Mouse (Mus musculus) frontal cortex, postnatal 25 days (tissue): ENCODE results near the gene Cdk1.

Experiments used
- DNase-seq, 2 experiments: peaks; one replicate each; pipeline ENCODE4 v3.0.0; 2022; ENCODE audit warnings: low spot score in 2 of 2

Gene Cdk1

GRCm38 (mm10) chr10:69348206-69348605 is 4.5 kb downstream of the Cdk1 start:
- DNase-seq: no peak

- no peak for DNase-seq
These were observed 10.4 kb downstream of the Cdk1 start for GRCm38 (mm10) chr10:69342328-69342727.

- DNase-seq: no peak
These were observed 11.0 kb downstream of the Cdk1 start for GRCm38 (mm10) chr10:69341570-69342227.

- DNase-seq: no peak
These were observed 12.7 kb downstream of the Cdk1 start for GRCm38 (mm10) chr10:69340001-69340400.

- no peak for DNase-seq
These were observed 16.5 kb downstream of the Cdk1 start for GRCm38 (mm10) chr10:69336219-69336618.

GRCm38 (mm10) chr10:69335611-69336010 is 17.1 kb downstream of the Cdk1 start:
- no peak for DNase-seq

- DNase-seq: no peak
These were observed 17.6 kb downstream of the Cdk1 start for GRCm38 (mm10) chr10:69335195-69335536.

GRCm38 (mm10) chr10:69334271-69335194 is 18.2 kb downstream of the Cdk1 start:
- no peak for DNase-seq

- no peak for DNase-seq
These were observed 19.5 kb downstream of the Cdk1 start for GRCm38 (mm10) chr10:69333212-69333611.

- DNase-seq: no peak
These were observed 21.5 kb downstream of the Cdk1 start for GRCm38 (mm10) chr10:69331231-69331630.

GRCm38 (mm10) chr10:69328656-69329046 is 24.1 kb downstream of the Cdk1 start:
- no peak for DNase-seq

- no peak for DNase-seq
These were observed 24.6 kb downstream of the Cdk1 start for GRCm38 (mm10) chr10:69328029-69328655.

- no peak for DNase-seq
These were observed 25.4 kb downstream of the Cdk1 start for GRCm38 (mm10) chr10:69327362-69327761.

- DNase-seq: no peak
These were observed 26.3 kb downstream of the Cdk1 start for GRCm38 (mm10) chr10:69326433-69326832.

- no peak for DNase-seq
These were observed 27.9 kb downstream of the Cdk1 start for GRCm38 (mm10) chr10:69324816-69325215.

- DNase-seq: no peak
These were observed 28.8 kb downstream of the Cdk1 start for GRCm38 (mm10) chr10:69323986-69324385.

GRCm38 (mm10) chr10:69321519-69322035 is 31.2 kb downstream of the Cdk1 start:
- no peak for DNase-seq

- DNase-seq: peak; percentile 65 to 72
These were observed 31.8 kb downstream of the Cdk1 start for GRCm38 (mm10) chr10:69320667-69321518.

GRCm38 (mm10) chr10:69318514-69318913 is 34.2 kb downstream of the Cdk1 start:
- DNase-seq: no peak

GRCm38 (mm10) chr10:69313944-69314343 is 38.8 kb downstream of the Cdk1 start:
- no peak for DNase-seq

- no peak for DNase-seq
These were observed 40.9 kb downstream of the Cdk1 start for GRCm38 (mm10) chr10:69311867-69312266.
